Mouse (Mus musculus): Measurements from ENCODE around the gene Dido1.

Dido1 gene

GRCm38 (mm10) chr2:180678609-180679140, 31.1 kb downstream of the Dido1 start:
- peak; percentile 56 to 64 for DNase-seq

DNA sequence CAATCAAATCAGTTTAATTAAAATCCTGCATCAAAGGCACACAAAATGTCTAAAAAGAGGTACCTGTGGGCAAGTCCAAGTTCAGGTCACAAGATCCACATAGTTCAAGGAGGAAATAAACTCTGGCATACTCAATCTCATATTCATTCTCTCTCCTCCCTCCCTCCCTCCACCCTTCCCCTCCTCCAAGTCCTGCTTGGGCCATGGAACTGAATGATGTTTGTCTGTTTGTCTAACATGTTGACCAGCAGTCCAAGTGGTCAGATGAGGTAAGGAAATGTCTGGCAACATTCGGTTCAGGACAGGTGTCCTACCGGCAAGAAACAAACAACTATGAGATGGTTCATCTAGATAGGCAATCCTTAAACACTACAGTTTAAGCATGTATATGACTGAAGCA, 33.1 kb downstream of the Dido1 start:
- no peak for DNase-seq

DNA sequence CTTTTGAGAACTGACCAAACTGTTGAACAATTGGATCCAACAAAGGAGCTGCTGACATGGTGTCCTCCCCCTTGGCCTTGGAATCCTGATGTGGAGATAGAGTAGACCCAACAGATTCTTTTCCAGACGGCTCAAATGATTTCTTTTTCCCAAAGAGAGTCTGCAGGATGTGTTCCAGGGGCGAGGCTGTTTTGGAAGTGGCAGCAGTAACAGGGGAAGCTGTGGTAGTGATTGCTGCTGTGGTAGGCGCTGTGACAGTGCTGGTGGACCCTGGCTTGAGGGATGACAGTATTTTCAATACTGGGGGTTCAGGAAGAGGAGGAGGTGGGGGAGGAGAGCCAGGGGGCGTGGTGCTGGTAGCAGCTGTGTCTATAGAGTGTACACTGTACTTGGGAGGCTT, 47.8 kb downstream of the Dido1 start:
- no peak for DNase-seq

GRCm38 (mm10) chr2:180660521-180660920, 49.3 kb downstream of the Dido1 start:
- DNase-seq: no peak

DNA sequence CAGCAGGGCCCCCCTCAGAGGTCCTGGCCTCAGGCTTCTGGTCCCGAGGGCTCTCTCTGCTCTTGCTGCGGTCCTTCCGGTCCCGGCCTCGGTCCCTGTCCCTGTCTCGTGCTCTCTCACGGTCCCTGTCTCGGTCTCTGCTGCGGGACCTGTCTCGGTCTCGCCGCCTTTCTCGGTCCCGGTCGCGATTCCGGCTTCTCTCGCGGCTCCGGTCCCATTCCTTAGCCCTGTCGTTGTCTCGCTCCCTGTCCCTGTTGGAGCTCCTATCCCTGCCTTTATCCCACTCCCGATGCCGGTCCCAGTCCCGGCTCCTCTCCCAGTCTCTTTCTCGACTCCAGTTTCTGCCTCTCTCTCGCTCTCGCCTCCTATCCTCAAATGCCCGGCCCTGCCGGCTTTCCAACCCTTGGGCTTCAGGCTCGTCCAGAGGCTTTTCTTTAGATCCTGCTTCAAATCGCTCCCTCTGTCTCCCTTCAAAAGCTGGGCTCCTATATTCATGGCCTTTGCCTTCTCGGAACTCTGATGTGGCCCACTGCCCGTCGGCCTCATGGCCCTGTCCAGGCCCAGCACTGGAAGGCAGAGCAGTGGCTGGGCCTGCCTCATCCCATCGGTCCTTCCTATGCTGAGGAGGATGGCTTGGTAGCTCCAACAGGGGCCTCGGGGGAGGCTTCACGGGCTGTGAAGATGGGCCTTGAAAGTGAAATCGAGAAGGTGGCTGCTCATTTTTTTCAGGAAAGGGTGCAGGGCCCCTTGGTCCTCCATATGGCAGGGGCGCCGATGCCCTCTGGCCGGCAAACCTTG, 50.2 kb downstream of the Dido1 start:
- DNase-seq: no peak

- DNase-seq: no peak
Measured at GRCm38 (mm10) chr2:180658381-180658780, 51.4 kb downstream of the Dido1 start.

DNA sequence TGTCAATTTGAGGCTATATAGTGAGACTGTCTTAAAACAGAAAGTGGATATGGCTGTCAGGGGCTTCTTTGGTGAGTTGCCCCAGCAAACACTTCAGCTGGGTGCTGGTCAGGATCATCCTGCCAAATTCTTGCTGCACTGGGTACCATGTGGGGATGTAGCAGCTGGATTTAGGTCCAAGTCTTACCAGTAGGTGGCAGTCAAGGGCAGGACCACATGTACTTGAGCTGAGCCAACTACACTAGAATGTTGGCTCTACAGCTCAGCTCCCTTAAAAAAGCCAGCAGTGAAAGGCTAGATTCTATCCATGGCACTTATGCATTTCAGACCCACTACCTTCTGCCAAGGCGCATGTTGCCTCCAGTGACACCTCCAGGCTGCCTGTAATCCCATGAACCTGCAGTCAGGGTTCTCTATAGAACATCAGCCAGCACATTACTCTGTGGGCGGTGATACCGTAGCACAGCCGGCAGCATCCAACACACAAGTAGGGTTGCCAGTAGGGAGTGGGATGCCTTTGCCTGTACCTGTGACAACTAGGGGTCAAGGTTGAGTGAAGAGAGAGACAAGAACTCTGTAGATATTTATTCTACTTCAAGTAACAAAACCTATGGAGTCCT, 52.3 kb downstream of the Dido1 start:
- DNase-seq: peak; percentile 44 to 57

DNA sequence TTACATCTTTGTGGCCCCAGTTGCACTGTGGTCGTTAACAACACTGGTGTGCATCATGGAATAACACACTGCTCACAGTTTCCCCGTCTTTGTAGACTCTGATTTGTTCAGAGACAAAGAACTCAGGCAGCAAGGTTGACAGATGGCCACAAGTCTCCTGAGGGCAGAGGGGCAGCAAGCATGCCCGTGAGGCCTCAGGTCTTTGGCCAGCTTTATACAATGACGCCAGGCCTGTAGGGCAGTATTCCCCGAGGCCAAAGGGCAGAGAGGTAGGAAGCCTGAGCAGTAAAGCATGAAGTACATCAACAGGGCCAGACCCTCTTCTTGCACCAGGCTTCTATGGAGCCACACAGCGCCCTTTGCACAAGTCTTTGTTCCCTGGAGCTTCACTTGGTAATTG, 54.6 kb downstream of the Dido1 start:
- DNase-seq: no peak

GRCm38 (mm10) chr2:180654666-180655065, 55.1 kb downstream of the Dido1 start:
- DNase-seq: no peak

GRCm38 (mm10) chr2:180646841-180647240, 63.0 kb downstream of the Dido1 start:
- no peak for DNase-seq

DNA sequence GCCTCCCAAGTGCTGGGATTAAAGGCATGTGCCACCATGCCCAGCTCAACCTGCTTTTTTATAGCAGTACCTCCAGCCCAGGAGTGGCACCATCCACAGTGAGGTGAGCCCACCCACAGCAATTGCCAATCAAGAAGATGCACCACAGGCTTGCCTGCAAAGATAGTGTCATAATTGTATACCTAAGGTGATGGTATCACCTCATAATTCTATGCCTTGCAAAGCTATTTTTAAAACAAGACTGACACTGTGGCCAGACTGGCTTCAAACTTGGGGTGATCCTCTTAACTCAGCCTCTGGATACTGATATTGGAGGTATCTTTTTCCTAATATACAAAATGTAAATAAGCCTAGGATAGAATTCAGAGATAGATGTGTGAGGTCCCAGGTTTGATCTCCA, 66.2 kb downstream of the Dido1 start:
- DNase-seq: no peak

DNA sequence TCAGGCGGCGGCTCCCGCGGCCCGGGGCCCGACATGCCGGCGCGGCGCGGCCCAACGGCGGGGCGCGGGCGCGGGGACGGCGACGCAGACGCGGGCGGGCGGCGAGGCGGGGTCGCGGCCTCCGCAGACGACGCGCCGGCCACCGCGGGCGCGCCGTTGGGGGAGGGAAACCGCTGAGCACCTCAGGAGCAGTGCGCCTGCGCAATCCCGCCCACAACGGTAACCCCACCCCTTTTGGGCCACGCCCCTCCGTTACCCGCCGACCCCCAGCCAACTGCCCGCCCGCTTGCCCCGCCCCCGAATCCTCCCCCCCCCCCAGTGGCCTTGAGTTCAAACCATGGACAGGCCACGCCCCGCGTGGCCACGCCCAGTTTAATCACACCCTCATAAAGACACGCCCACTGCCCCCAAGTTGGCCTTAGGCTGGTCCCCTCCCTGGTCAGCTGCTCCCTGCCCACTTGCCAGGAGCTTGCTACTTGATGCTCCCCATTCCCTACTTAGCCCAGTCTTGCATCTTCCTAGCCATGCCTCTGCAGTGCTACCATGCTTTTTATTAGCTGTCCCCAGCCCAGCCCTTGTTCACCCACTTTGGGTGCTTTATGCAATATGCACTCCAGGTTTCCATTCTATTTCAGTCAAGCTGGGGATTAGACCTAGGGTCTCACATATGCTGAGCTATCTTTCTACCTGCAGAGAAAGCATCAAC, 67.1 kb downstream of the Dido1 start, which contains the start of gene Tcfl5:
Gene Tcfl5 (minus strand): TSS at position 154 of the 706 bp plus-strand sequence.
- DNase-seq: no peak

DNA sequence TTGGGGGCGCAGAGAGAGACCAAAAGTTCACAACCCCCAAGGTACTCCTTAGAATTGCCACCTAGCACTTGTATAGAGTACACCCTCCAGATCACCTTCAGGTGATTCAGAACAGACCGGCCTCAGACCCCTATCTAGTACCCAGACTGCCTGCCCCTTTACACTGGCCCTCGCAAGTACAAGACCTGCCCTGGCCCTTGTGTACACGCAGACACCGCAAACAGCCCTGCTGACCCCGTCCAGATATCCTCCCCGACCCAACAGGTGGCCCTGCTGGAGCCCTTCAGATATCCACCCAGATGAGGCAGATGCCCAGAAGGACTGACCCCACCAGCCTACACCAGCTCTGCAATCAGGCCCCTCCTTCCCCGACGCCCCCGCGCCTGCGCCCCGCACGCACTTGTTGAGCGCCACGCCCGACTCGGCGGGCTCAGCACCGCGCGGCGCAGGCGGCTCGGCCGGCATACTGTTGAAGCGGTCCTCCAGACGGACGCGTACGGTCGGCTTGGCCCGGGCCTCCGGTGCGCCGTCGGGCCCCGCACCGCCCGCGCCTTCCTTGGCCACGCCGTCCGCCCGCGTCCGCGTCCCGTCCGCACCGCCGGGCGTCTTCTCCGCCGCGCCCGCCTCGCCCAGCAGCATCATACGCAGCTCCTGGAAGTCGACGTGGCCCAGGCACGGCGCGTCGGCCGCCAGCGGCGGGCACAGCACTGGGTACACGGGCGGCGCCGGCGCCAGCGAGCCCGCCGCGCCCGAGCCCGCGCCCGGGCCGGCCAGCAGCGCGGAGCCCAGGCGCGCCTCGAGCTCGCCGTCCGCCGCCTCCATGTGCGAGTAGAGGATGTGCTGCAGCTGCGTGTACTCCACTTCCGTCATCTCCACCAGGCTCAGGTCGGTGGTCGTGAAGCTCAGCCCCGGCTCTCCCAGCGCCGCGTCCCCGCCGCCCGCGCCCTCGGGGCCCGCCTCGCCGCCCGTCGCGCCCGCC, 67.9 kb downstream of the Dido1 start:
- DNase-seq: no peak

- no peak for DNase-seq
Measured at GRCm38 (mm10) chr2:180611882-180612281, 97.9 kb downstream of the Dido1 start.

DNA sequence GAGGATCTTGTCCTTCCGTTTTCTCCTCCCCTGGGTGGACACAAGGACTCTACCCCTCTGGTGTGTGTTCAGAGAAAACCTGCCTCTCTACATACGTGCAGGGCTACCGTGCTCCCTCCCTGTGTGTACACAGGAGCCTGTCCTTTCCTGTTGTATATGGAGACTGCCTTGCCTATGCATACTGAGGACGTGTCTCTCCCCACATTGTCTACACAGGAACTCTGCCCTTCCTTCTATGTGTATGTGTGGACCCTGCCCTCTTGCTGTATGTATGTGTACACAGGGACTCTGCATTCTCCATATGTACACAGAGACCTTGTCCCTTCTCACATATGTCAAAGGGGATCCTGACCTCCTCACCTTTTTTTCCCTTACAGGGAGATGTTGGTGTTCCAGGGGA, 99.5 kb downstream of the Dido1 start:
- no peak for DNase-seq
